Mouse (Mus musculus) adrenal gland, postnatal 10 days (tissue): ENCODE results near the gene D130040H23Rik. TPM values are rescaled to one million over a fixed set of nuclear protein-coding genes. Genes with fewer than 3 reads are reported as not detected.
"Not testable (repeated sequence)": the region's sequence is repeated elsewhere in the genome, so short reads cannot be mapped to it uniquely, and the experiment has no call there.

Experiments
- DNase-seq: peaks from one replicate; pipeline ENCODE4 v3.0.0; 2021; ENCODE audit warnings: mixed read lengths
- long read RNA-seq, 2 experiments: library from polyadenylated mRNA; stranded (forward); transcript quantifications; one replicate each; pipeline ENCODE4 v2.0.0; 2021
- total RNA-seq, 2 experiments: library from RNA; stranded (reverse); gene quantifications; 2 replicates each; pipeline ENCODE4 v1.2.3; 2021

The D130040H23Rik gene
- 10 to 100 TPM in 1 of 2 experiments, 1 to 10 TPM in 1; 6.0 to 10.9 TPM for total RNA-seq
- long read RNA-seq, experiment 1, partial matches to known transcripts = 0 of 2 reads
- long read RNA-seq, experiment 1, other reads (novel, unspliced or antisense) = 2 of 2 reads
- long read RNA-seq, experiment 2, partial matches to known transcripts = 0 of 1 reads
- long read RNA-seq, experiment 2, other reads (novel, unspliced or antisense) = 1 of 1 reads

DNA sequence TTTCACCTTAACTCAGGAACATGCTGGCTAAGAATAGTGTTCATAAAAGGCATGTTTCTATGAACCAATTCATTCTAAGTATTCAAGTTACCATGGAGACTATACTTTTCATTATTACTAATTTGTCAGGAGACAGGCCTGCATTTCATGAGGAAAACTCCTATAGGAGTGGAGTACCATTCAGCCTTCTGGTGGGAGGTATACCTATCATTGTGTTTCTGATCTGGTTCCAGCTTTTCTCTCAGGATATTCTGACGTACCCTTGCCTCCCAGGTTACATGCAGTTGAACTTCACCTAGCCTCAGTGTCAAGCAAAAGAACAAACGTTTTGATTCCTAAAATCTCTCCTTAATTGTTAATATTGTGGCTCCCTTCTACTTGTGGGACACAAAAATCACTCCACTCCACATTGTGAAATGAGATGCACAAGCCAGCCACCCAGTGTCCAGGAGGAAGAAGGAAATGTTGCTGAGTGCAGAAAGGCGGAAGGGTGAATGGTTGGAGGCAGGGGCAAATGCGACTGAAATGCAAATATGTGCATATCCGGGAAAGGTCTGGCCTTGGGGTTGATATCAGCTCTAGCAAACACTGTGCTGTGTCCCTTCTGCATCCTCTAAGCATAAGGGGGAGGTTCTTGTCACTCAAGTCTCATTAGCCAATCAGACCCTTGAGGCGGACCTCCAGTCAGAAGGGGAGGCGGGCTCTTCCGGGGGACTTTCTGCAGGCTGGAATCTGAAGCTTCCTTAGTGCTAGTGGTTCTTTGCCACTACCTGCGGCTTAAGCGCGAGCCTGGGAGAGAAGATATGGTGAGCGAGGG is at the start of gene D130040H23Rik:
Gene D130040H23Rik, plus strand, starts transcription at position 695 of the 817 bp plus-strand sequence.
- DNase-seq = peak; percentile 77

DNA sequence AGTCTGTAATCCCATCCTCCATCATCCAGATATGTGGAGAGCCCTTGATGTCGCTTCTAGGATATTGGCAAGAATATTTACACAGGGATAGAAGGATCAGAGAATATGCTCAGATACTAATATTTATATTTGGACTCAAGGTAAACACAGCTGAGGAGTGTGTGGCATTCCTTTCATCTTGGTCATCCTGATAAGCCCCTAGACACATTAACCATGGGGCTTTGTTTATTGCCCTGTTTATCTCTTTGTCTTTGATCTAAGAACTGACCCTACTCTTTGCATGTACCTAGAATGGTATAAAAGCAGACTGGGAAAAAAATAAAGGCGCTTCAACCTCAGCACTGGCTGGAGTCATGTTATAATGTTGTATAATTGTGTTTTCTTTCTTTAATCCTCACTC is 28.3 kb upstream of the D130040H23Rik start:
- DNase-seq = no peak

DNA sequence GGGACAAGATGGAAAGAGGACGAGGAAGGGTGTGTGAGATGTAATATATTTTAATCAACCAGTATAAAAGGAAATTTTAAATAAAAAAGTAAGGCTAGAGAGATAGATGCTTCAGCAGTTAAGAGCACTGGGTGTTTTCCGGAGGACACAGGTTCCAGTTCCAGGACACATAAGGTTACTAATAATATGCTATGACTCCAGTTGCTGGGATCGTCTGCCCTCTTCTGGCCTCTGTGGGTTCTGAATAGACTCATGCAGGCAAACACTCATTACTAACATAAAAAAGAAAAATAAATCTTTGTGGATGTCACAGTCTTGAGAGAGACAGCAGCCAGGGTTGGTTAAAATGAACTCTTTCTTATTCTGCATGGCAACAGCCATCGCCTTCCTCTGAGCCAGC is 2.4 kb upstream of the D130040H23Rik start:
- peak; percentile 25 for DNase-seq

DNA sequence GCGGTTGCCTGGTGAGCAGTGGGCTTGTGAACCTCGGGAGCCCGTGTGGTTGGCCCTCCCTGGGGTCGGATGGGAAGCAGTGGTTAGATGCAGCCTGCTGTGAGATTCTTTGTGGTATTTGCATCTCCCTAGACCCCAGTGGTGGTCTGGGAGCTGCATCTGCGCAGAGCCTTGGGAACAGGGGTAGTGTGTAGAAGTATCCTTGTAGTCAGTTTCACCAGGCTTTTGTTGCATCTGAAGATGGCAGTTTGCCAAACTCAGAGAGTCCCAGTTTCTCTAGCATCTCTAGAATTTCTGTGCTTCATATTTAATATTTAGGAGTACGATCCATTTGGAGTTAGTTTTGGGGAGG is 299 bp downstream of the D130040H23Rik start:
- no peak for DNase-seq

GRCm38 (mm10) chr8:69272435-69272834 is 1.6 kb downstream of the D130040H23Rik start:
- no peak for DNase-seq

DNA sequence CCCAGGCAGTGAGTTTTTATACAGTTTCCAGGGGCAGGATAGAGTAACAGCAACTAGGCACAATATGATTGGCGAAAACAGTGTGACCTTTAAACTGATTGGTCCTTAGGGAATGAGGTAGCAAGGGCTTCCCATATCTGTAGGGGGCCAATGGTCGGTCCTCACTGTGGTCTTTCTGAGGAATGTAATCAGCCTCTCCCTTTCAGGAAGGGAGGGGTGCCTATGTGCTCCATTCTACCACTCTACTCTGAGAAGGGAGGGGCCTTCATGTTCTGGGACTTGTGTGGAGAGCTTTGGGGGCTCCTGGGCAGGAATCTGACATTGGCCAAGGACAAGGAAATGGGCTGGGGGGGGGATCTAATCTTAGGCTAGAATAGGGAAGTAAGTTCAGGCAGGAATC is 53.9 kb downstream of the D130040H23Rik start:
- DNase-seq = no peak

DNA sequence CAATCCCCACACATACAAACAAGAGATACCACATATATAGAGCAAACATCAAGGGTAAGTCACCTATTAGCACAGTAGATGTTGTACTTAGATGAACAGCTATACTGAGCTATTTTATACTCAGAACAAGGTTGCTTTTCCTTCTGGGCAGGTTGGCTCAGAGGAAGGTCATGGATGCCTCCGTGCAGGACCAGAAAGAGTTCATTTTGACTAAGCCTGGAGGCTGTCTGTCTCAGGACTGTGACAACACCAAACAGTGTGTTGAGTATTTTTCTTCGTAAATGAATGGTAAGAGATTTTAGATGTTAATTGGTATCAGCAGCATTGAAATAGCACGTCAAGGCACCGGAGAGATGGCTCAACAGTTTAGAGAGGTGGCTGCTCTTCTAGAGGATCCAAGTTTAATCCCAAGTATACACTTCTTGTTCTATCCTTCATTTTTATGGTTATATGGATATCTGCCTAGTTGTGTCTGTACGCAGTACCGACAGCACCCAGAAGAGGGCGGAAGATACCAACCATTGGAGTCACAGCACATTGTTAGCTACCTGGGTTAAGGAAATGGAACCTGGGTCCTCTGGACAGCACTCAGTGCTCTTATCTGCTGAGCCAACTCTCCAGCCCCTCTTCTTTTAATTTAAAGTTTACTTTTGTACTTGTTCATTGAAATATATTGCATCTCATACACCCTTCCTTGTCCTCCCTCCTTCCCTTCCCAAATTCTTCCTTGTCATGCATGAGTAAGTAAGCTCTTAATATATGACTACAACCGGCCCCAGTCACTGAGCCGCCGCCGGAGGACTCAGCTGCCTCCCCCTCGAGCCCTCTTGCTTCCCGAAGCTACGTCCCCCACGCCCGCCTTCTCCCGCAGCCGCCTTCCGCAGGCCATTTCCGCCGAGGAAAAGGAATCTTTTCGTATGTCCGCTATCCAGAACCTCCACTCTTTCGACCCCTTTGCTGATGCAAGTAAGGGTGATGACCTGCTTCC is 57.7 kb downstream of the D130040H23Rik start:
- peak; percentile 91 for DNase-seq

GRCm38 (mm10) chr8:69329289-69329688 is 58.4 kb downstream of the D130040H23Rik start:
- DNase-seq = not testable (repeated sequence)

Other genes starting within 250 kb of the D130040H23Rik start
- gene Zfp930, start 62.0 kb upstream of the D130040H23Rik start, total RNA-seq = 10 to 100 TPM in 1 of 2 experiments, 1 to 10 TPM in 1; 9.6 to 16.2 TPM
- gene Gm9495, start 182.5 kb downstream of the D130040H23Rik start, total RNA-seq = not detected